Mouse (Mus musculus) skeletal muscle tissue, postnatal 0 days (tissue): Measurements from ENCODE around the gene Olfr1163. TPM values are rescaled to one million over a fixed set of nuclear protein-coding genes. Genes with fewer than 3 reads are reported as not detected.

Experiments used
- polyA plus RNA-seq: library from polyadenylated mRNA; unstranded; fragments of >200 nt; fragmentation: Nextera tagmentation; extraction: Ambion mirVana; gene quantifications from 2 replicates; pipeline ENCODE4 v1.2.1, GENCODE M21; 2015

The Olfr1163 gene
- not detected in 2 replicates for polyA plus RNA-seq

GRCm38 (mm10) chr2:88071730-88072129 is at the start of gene Olfr1163:
Olfr1163 (minus strand) TSS chr2:88071830.

GRCm38 (mm10) chr2:88093866-88094265 is 22.2 kb upstream of the Olfr1163 start, which contains the start of gene Olfr1164:
Olfr1164 (minus strand) TSS chr2:88093966.

GRCm38 (mm10) chr2:88051029-88051428 is 20.6 kb downstream of the Olfr1163 start, which contains the start of gene Olfr1162:
Olfr1162 (minus strand) TSS chr2:88051129.

GRCm38 (mm10) chr2:88037599-88037998 is 34.0 kb downstream of the Olfr1163 start, which contains the start of gene Olfr73:
Olfr73 (minus strand) TSS chr2:88037699.

DNA sequence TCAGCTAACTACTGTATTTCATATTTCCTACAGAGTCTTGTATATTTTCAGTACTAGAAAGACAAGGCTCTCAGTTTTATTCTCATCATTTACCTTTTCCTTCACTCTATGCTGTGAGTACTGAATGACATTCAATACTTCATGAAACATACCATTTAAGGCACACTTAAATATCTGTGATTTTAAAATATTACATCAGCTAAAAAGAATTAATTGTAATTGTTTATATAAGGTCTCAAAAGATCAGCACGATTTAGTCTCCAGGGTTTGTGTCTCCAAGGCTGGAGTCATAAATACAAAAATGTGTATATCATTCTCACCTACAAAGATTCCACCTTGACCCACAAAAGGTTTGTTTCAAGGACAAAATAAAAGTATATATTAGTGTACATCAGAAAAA is 49.2 kb downstream of the Olfr1163 start, which contains the start of gene Olfr1161:
Olfr1161 (plus strand) TSS at position 301 of the 400 bp plus-strand sequence.

Other genes with a start within 250 kb of the Olfr1163 start
- not detected in 2 replicates for gene Olfr1148, start 241.3 kb downstream of the Olfr1163 start, polyA plus RNA-seq
- gene Olfr1150-ps1, start 227.8 kb downstream of the Olfr1163 start, polyA plus RNA-seq: not detected in 2 replicates
- gene Olfr1151, start 216.0 kb downstream of the Olfr1163 start, polyA plus RNA-seq: not detected in 2 replicates
- gene Olfr1152, start 205.3 kb downstream of the Olfr1163 start, polyA plus RNA-seq: not detected in 2 replicates
- gene Olfr1153, start 176.9 kb downstream of the Olfr1163 start, polyA plus RNA-seq: not detected in 2 replicates
- not detected in 2 replicates for gene Olfr1154, start 166.7 kb downstream of the Olfr1163 start, polyA plus RNA-seq
- not detected in 2 replicates for gene Olfr1155, start 126.7 kb downstream of the Olfr1163 start, polyA plus RNA-seq
- not detected in 2 replicates for gene Olfr1156, start 118.7 kb downstream of the Olfr1163 start, polyA plus RNA-seq
- gene Olfr1157, start 103.5 kb downstream of the Olfr1163 start, polyA plus RNA-seq: not detected in 2 replicates
- gene Olfr74, start 97.2 kb downstream of the Olfr1163 start, polyA plus RNA-seq: not detected in 2 replicates
- not detected in 2 replicates for gene Olfr1158, start 81.7 kb downstream of the Olfr1163 start, polyA plus RNA-seq
- not detected in 2 replicates for gene Olfr1160, start 63.6 kb downstream of the Olfr1163 start, polyA plus RNA-seq
- gene Olfr1161, start 49.1 kb downstream of the Olfr1163 start, polyA plus RNA-seq: not detected in 2 replicates
- not detected in 2 replicates for gene Olfr73, start 34.1 kb downstream of the Olfr1163 start, polyA plus RNA-seq
- gene Olfr1162, start 20.7 kb downstream of the Olfr1163 start, polyA plus RNA-seq: not detected in 2 replicates
- gene Olfr1164, start 22.1 kb upstream of the Olfr1163 start, polyA plus RNA-seq: not detected in 2 replicates
- gene Olfr1166, start 56.4 kb upstream of the Olfr1163 start, polyA plus RNA-seq: not detected in 2 replicates
- not detected in 2 replicates for gene Olfr1167, start 83.4 kb upstream of the Olfr1163 start, polyA plus RNA-seq
- gene Olfr1168, start 110.0 kb upstream of the Olfr1163 start, polyA plus RNA-seq: not detected in 2 replicates
- not detected in 2 replicates for gene Olfr1170, start 156.5 kb upstream of the Olfr1163 start, polyA plus RNA-seq
- not detected in 2 replicates for gene Olfr1173, start 208.0 kb upstream of the Olfr1163 start, polyA plus RNA-seq
- gene Olfr1174-ps, start 243.3 kb upstream of the Olfr1163 start, polyA plus RNA-seq: not detected in 2 replicates